8 mouse cellular contexts compared by ENCODE assay signal in genomic region chr12:21286712-21287650, GRCm38 (mm10). TPM values are rescaled to one million over a fixed set of nuclear protein-coding genes. Genes with fewer than 3 reads are reported as not detected.
DNase-seq lines count a peak whose midpoint lies in the region; ATAC-seq and TF ChIP-seq lines count a peak whose summit lies in the region.

No protein-coding gene starts in this region.

- no peak for TF ChIP-seq CTCF in gastrocnemius, adult 2 months (IDR thresholded peaks at IDR 0.05)
- TF ChIP-seq CTCF in lung, embryonic 14.5 days (IDR thresholded peaks at IDR 0.05; ENCODE audit: low read depth), result no peak
- TF ChIP-seq CTCF in olfactory bulb, adult 2 months (IDR thresholded peaks at IDR 0.05; ENCODE audit: insufficient read depth, low read depth, low read length), result no peak

- H3K9ac ChIP-seq in embryonic facial prominence, embryonic 13.5 days, result peak overlapping the region; percentile 93
- H3K9ac ChIP-seq in hindbrain, embryonic 16.5 days (ENCODE audit: low read depth, low read length), result peak overlapping the region; percentile 69
- H3K9ac ChIP-seq in lung, embryonic 14.5 days, result peak overlapping the region; percentile 92

- peak overlapping the region; percentile 76 for H3K4me2 ChIP-seq in embryonic facial prominence, embryonic 13.5 days
- H3K4me2 ChIP-seq in hindbrain, embryonic 16.5 days (ENCODE audit: low read length), result peak overlapping the region; percentile 70
- H3K4me2 ChIP-seq in lung, embryonic 14.5 days, result peak overlapping the region; percentile 81

- TF ChIP-seq POLR2A in olfactory bulb, adult 2 months (IDR thresholded peaks at IDR 0.05; ENCODE audit: insufficient read depth, low read depth, low read length), result no peak

- no peak for ATAC-seq in embryonic facial prominence, embryonic 13.5 days (ENCODE audit: insufficient number of reproducible peaks, insufficient read depth, low FRiP score, low TSS enrichment, low read depth)
- ATAC-seq in hindbrain, embryonic 16.5 days, result peak; percentile 56
- ATAC-seq in lung, embryonic 14.5 days (ENCODE audit: insufficient read depth), result 0 out of 2 replicates have a peak, but pooled peaks have one; percentile 39

- H3K4me3 ChIP-seq in gastrocnemius, adult 2 months, result peak overlapping the region; percentile 94
- H3K4me3 ChIP-seq in embryonic facial prominence, embryonic 13.5 days, result peak overlapping the region; percentile 83
- H3K4me3 ChIP-seq in hindbrain, embryonic 16.5 days (ENCODE audit: low read length), result peak overlapping the region; percentile 93
- peak overlapping the region; percentile 82 for H3K4me3 ChIP-seq in lung, embryonic 14.5 days (ENCODE audit: low read depth, low read length)
- peak overlapping the region; percentile 67 for H3K4me3 ChIP-seq in olfactory bulb, adult 2 months (ENCODE audit: insufficient read depth, low read depth, low read length)

- no peaks in the 10 kb centered on the region for H3K27me3 ChIP-seq in embryonic facial prominence, embryonic 13.5 days
- H3K27me3 ChIP-seq in hindbrain, embryonic 16.5 days (replicated peaks; ENCODE audit: control insufficient read depth, insufficient read depth, low read length), result no peaks in the 10 kb centered on the region
- no peaks in the 10 kb centered on the region for H3K27me3 ChIP-seq in lung, embryonic 14.5 days (ENCODE audit: insufficient read depth, low read length)

- peak overlapping the region; percentile 94 for H3K27ac ChIP-seq in gastrocnemius, adult 2 months
- H3K27ac ChIP-seq in embryonic facial prominence, embryonic 13.5 days, result peak overlapping the region; percentile 96
- peak overlapping the region; percentile 81 for H3K27ac ChIP-seq in hindbrain, embryonic 16.5 days (ENCODE audit: low read depth, low read length)
- H3K27ac ChIP-seq in lung, embryonic 14.5 days (ENCODE audit: low read depth), result peak overlapping the region; percentile 89
- H3K27ac ChIP-seq in olfactory bulb, adult 2 months (ENCODE audit: insufficient read depth, low read depth, low read length), result peak overlapping the region; percentile 57

- WGBS in embryonic facial prominence, embryonic 13.5 days, result 32% methylated on average over 18 of the region's 18 CpGs
- WGBS in hindbrain, embryonic 16.5 days, result 34% methylated on average over 18 of the region's 18 CpGs
- WGBS in lung, embryonic 14.5 days, result 27% methylated on average over 18 of the region's 18 CpGs
- WGBS in olfactory bulb, adult 2 months, result 27% methylated on average over 18 of the region's 18 CpGs

- peaks cover 27% of the 10 kb centered on the region for H3K36me3 ChIP-seq in embryonic facial prominence, embryonic 13.5 days
- H3K36me3 ChIP-seq in hindbrain, embryonic 16.5 days (ENCODE audit: control insufficient read depth, insufficient read depth, low read length), result 0 out of 2 replicates have a peak, but pooled peaks cover 4% of the 10 kb centered on the region
- peaks cover 23% of the 10 kb centered on the region; the same call in 1 of the 2 replicates for H3K36me3 ChIP-seq in lung, embryonic 14.5 days (ENCODE audit: insufficient read depth)

- H3K4me1 ChIP-seq in embryonic facial prominence, embryonic 13.5 days, result peaks cover 19% of the 10 kb centered on the region
- H3K4me1 ChIP-seq in hindbrain, embryonic 16.5 days (ENCODE audit: control insufficient read depth, insufficient read depth, low read depth, low read length), result peaks cover 20% of the 10 kb centered on the region
- no peaks in the 10 kb centered on the region for H3K4me1 ChIP-seq in lung, embryonic 14.5 days (ENCODE audit: insufficient read depth)
- H3K4me1 ChIP-seq in olfactory bulb, adult 2 months (ENCODE audit: control insufficient read depth, insufficient read depth, low read length), result no peaks in the 10 kb centered on the region; the same call in 1 of the 2 replicates

- no peaks in the 10 kb centered on the region for H3K9me3 ChIP-seq in embryonic facial prominence, embryonic 13.5 days
- H3K9me3 ChIP-seq in hindbrain, embryonic 16.5 days (ENCODE audit: control insufficient read depth, low read length), result no peaks in the 10 kb centered on the region
- no peaks in the 10 kb centered on the region for H3K9me3 ChIP-seq in lung, embryonic 14.5 days (ENCODE audit: low read depth, low read length)

- intact Hi-C loops in gastrocnemius, adult 2 months (cut with DNase I), result loop anchor here (1.0 to 5.0 kb wide), 2 partner anchors 85 to 176 kb away; partner anchors contain the start of gene Adam17
- intact Hi-C loops in gastrocnemius, postnatal 36 days (cut with DNase I), result no loop called here

- DNase-seq in gastrocnemius, adult 2 months, result no peak
- DNase-seq in gastrocnemius, postnatal 36 days, result no peak
- DNase-seq in CD8-positive naive resting alpha-beta T cell, adult 2 months (ENCODE audit: low read depth in 2 of 2, low spot score in 2 of 2), result peak; percentile 16 to 37
- DNase-seq in lung, embryonic 14.5 days, result peak; percentile 36
- no peak for DNase-seq in cerebellum, adult 11 months

RNA-seq across cellular contexts. Expression of gene Itgb1bp1, which starts 0.9 kb away (rescaled TPM):
- 10 to 100 TPM; 39.0 to 42.1 TPM for total RNA-seq in gastrocnemius, adult 2 months (2021)
- total RNA-seq in gastrocnemius, postnatal 36 days (2021), result 10 to 100 TPM; 35.8 to 39.7 TPM
- polyA plus RNA-seq in embryonic facial prominence, embryonic 13.5 days (2015; fragmentation: Nextera tagmentation; extraction: Ambion mirVana), result 50.9 and 53.2 TPM in 2 replicates
- 35.0 and 37.0 TPM in 2 replicates for polyA plus RNA-seq in hindbrain, embryonic 16.5 days (2015; fragmentation: Nextera tagmentation; extraction: Ambion mirVana)
- polyA plus RNA-seq in lung, embryonic 14.5 days (2014; fragmentation: Nextera tagmentation; extraction: Ambion mirVana), result 49.2 and 51.4 TPM in 2 replicates
- not detected in 2 replicates for polyA plus RNA-seq in olfactory bulb, adult 2 months (2012; ENCODE audit: insufficient read depth, insufficient read length, low replicate concordance, missing spikeins)

RNA-seq across cellular contexts. Expression of gene Cpsf3, which starts 1.8 kb away (rescaled TPM):
- 10 to 100 TPM; 17.3 to 21.0 TPM for total RNA-seq in gastrocnemius, adult 2 months (2021)
- 10 to 100 TPM; 16.7 to 18.8 TPM for total RNA-seq in gastrocnemius, postnatal 36 days (2021)
- polyA plus RNA-seq in embryonic facial prominence, embryonic 13.5 days (2015; fragmentation: Nextera tagmentation; extraction: Ambion mirVana), result 108 and 111 TPM in 2 replicates
- polyA plus RNA-seq in hindbrain, embryonic 16.5 days (2015; fragmentation: Nextera tagmentation; extraction: Ambion mirVana), result 82.8 and 86.1 TPM in 2 replicates
- 106 and 108 TPM in 2 replicates for polyA plus RNA-seq in lung, embryonic 14.5 days (2014; fragmentation: Nextera tagmentation; extraction: Ambion mirVana)
- not detected in 2 replicates for polyA plus RNA-seq in olfactory bulb, adult 2 months (2012; ENCODE audit: insufficient read depth, insufficient read length, low replicate concordance, missing spikeins)

RNA-seq across cellular contexts. Expression of gene Iah1, which starts 29.2 kb away (rescaled TPM):
- 1 to 10 TPM; 4.5 to 6.3 TPM for total RNA-seq in gastrocnemius, adult 2 months (2021)
- 1 to 10 TPM; 5.1 to 5.3 TPM for total RNA-seq in gastrocnemius, postnatal 36 days (2021)
- 56.3 and 56.4 TPM in 2 replicates for polyA plus RNA-seq in embryonic facial prominence, embryonic 13.5 days (2015; fragmentation: Nextera tagmentation; extraction: Ambion mirVana)
- polyA plus RNA-seq in hindbrain, embryonic 16.5 days (2015; fragmentation: Nextera tagmentation; extraction: Ambion mirVana), result 31.3 and 33.0 TPM in 2 replicates
- polyA plus RNA-seq in lung, embryonic 14.5 days (2014; fragmentation: Nextera tagmentation; extraction: Ambion mirVana), result 57.1 and 58.8 TPM in 2 replicates
- not detected in 2 replicates for polyA plus RNA-seq in olfactory bulb, adult 2 months (2012; ENCODE audit: insufficient read depth, insufficient read length, low replicate concordance, missing spikeins)

Comparison
In these comparisons a context has a peak if more than half of its experiments do, and no peak if none do; other contexts are left out.
1. DNase-seq: peak in CD8-positive naive resting alpha-beta T cell, adult 2 months (2 of 2) and lung, embryonic 14.5 days (single experiment); none in gastrocnemius, adult 2 months (single experiment), gastrocnemius, postnatal 36 days (0 of 2) and cerebellum, adult 11 months (single experiment).
2. Peak in every context shown above with its lines, with median percentiles within 50 percentile points of each other: H3K27ac ChIP-seq, H3K4me3 ChIP-seq, H3K4me2 ChIP-seq and H3K9ac ChIP-seq.